8 mouse cellular contexts compared by ENCODE assay signal in the genomic region with DNA sequence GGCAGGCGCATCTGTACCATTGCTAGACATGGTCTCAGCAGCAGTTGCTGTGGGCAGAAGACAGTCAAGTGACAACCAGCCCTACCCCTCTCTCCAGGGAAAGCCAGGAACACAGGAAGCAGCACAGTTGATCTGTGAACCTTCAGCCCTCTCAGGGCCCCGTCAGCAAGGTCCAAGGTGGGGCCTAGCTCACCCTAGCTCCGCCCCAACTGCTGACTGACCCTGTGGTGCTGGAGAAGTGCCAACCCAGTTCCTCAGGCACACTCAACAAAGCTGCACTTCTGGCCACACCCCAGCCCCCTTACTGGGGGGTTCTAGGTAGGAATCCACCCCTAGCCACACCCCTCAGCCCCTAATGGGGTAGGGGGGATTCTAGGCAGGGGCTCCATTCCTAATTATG. TPM values are rescaled to one million over a fixed set of nuclear protein-coding genes. Genes with fewer than 3 reads are reported as not detected.
A peak's percentile ranks its signal among the peaks of the same experiment; 100 is the strongest.
DNase-seq lines count a peak whose midpoint lies in the region; ATAC-seq and TF ChIP-seq lines count a peak whose summit lies in the region.

No protein-coding gene starts in this region.

- peaks cover 37% of the 10 kb centered on the region for H3K4me1 ChIP-seq in heart, embryonic 15.5 days (replicated peaks)
- peaks cover 33% of the 10 kb centered on the region for H3K4me1 ChIP-seq in limb, embryonic 11.5 days (ENCODE audit: control insufficient read depth, insufficient read depth, low read length)
- H3K4me1 ChIP-seq in small intestine, adult 2 months (ENCODE audit: control insufficient read depth, insufficient read depth, insufficient read length, low read length), result peaks cover 10% of the 10 kb centered on the region; the same call in 1 of the 2 replicates

- TF ChIP-seq POLR2A in small intestine, adult 2 months (IDR thresholded peaks at IDR 0.05; ENCODE audit: low read depth, low read length), result peak; percentile 89

- H3K4me3 ChIP-seq in heart, embryonic 15.5 days, result peak overlapping the region; percentile 64
- no peak overlapping the region for H3K4me3 ChIP-seq in limb, embryonic 11.5 days (ENCODE audit: low read depth, low read length)
- H3K4me3 ChIP-seq in small intestine, adult 2 months (ENCODE audit: low read depth, low read length), result peak overlapping the region; percentile 82

- DNase-seq in urinary bladder, postnatal 14 days (ENCODE audit: low spot score), result peak; percentile 56
- no peak for DNase-seq in urinary bladder, postnatal 4 days (ENCODE audit: low spot score in 2 of 2)
- DNase-seq in limb, embryonic 11.5 days (ENCODE audit: low spot score), result no peak
- DNase-seq in right cerebral cortex, adult 18-20 months, result no peak
- DNase-seq in cerebellum, adult 18-20 months, result no peak
- no peak for DNase-seq in cerebellum, postnatal 4 days (ENCODE audit: low spot score in 2 of 2)

- no peak for TF ChIP-seq CTCF in small intestine, adult 2 months (IDR thresholded peaks at IDR 0.05; ENCODE audit: extremely low read depth, insufficient read length, insufficient replicate concordance, low read depth, low read length)

- WGBS in heart, embryonic 15.5 days, result 25% methylated on average over 3 of the region's 3 CpGs
- WGBS in limb, embryonic 11.5 days, result 65% methylated on average over 3 of the region's 3 CpGs
- 28% methylated on average over 3 of the region's 3 CpGs for WGBS in small intestine, adult 2 months

- H3K9me3 ChIP-seq in heart, embryonic 15.5 days (replicated peaks), result no peaks in the 10 kb centered on the region
- no peaks in the 10 kb centered on the region for H3K9me3 ChIP-seq in limb, embryonic 11.5 days (ENCODE audit: control insufficient read depth, low read length)

- peaks cover 37% of the 10 kb centered on the region for H3K36me3 ChIP-seq in heart, embryonic 15.5 days
- H3K36me3 ChIP-seq in limb, embryonic 11.5 days (ENCODE audit: control insufficient read depth, insufficient read depth, low read length), result peaks cover 10% of the 10 kb centered on the region
- peaks cover 40% of the 10 kb centered on the region for H3K36me3 ChIP-seq in small intestine, adult 2 months (ENCODE audit: control insufficient read depth, insufficient read depth, low read length)

- H3K4me2 ChIP-seq in heart, embryonic 15.5 days, result peak overlapping the region; percentile 75
- no peak overlapping the region; the same call in 1 of the 2 replicates for H3K4me2 ChIP-seq in limb, embryonic 11.5 days (ENCODE audit: low read depth, severe bottlenecking)

- no peak for ATAC-seq in heart, embryonic 15.5 days (replicated peaks; ENCODE audit: insufficient number of reproducible peaks, insufficient read depth, low FRiP score, low read depth)
- no peak for ATAC-seq in limb, embryonic 11.5 days (ENCODE audit: insufficient number of reproducible peaks, low FRiP score, low TSS enrichment, low read depth)

- H3K27ac ChIP-seq in heart, embryonic 15.5 days, result peak overlapping the region; percentile 94
- no peak overlapping the region for H3K27ac ChIP-seq in limb, embryonic 11.5 days (replicated peaks; ENCODE audit: low read depth, low read length)
- peak overlapping the region; percentile 97 for H3K27ac ChIP-seq in small intestine, adult 2 months (ENCODE audit: insufficient read depth, low read depth, low read length)

- no peaks in the 10 kb centered on the region for H3K27me3 ChIP-seq in heart, embryonic 15.5 days
- no peaks in the 10 kb centered on the region for H3K27me3 ChIP-seq in limb, embryonic 11.5 days (ENCODE audit: control insufficient read depth, insufficient read depth, low read length)
- no peaks in the 10 kb centered on the region for H3K27me3 ChIP-seq in small intestine, adult 2 months (ENCODE audit: control insufficient read depth, insufficient read depth, low read length)

- H3K9ac ChIP-seq in heart, embryonic 15.5 days, result peak overlapping the region; percentile 45; the same call in 1 of the 2 replicates
- H3K9ac ChIP-seq in limb, embryonic 11.5 days (ENCODE audit: low read length), result 0 out of 2 replicates have a peak overlapping the region, but pooled peaks have one; percentile 17

RNA-seq across cellular contexts. Expression of a gene that starts 4.8 kb away (rescaled TPM):
- polyA plus RNA-seq in heart, embryonic 15.5 days (2015; fragmentation: Nextera tagmentation; extraction: Ambion mirVana), result 61.1 and 78.3 TPM in 2 replicates
- polyA plus RNA-seq in limb, embryonic 11.5 days (2014; fragmentation: Nextera tagmentation; extraction: Ambion mirVana), result 58.7 and 66.0 TPM in 2 replicates
- polyA plus RNA-seq in small intestine, adult 2 months (2012; rRNA removed), result 137 and 299 TPM in 2 replicates

RNA-seq across cellular contexts. Expression of a gene that starts 11.2 kb away (rescaled TPM):
- 6.9 and 8.3 TPM in 2 replicates for polyA plus RNA-seq in heart, embryonic 15.5 days (2015; fragmentation: Nextera tagmentation; extraction: Ambion mirVana)
- polyA plus RNA-seq in limb, embryonic 11.5 days (2014; fragmentation: Nextera tagmentation; extraction: Ambion mirVana), result 3.2 and 3.8 TPM in 2 replicates
- 39.7 and 96.6 TPM in 2 replicates for polyA plus RNA-seq in small intestine, adult 2 months (2012; rRNA removed)

RNA-seq across cellular contexts. Expression of a gene that starts 12.3 kb away (rescaled TPM):
- polyA plus RNA-seq in heart, embryonic 15.5 days (2015; fragmentation: Nextera tagmentation; extraction: Ambion mirVana), result 0.13 TPM in 1 of 2 replicates, not detected in the other
- not detected in 2 replicates for polyA plus RNA-seq in limb, embryonic 11.5 days (2014; fragmentation: Nextera tagmentation; extraction: Ambion mirVana)
- not detected in 2 replicates for polyA plus RNA-seq in small intestine, adult 2 months (2012; rRNA removed)

RNA-seq across cellular contexts. Expression of a gene that starts 15.3 kb away (rescaled TPM):
- polyA plus RNA-seq in heart, embryonic 15.5 days (2015; fragmentation: Nextera tagmentation; extraction: Ambion mirVana), result 51.3 and 83.9 TPM in 2 replicates
- 153 and 167 TPM in 2 replicates for polyA plus RNA-seq in limb, embryonic 11.5 days (2014; fragmentation: Nextera tagmentation; extraction: Ambion mirVana)
- 7.6 and 16.3 TPM in 2 replicates for polyA plus RNA-seq in small intestine, adult 2 months (2012; rRNA removed)

RNA-seq across cellular contexts. Expression of a gene that starts 31.2 kb away (rescaled TPM):
- polyA plus RNA-seq in heart, embryonic 15.5 days (2015; fragmentation: Nextera tagmentation; extraction: Ambion mirVana), result 19.4 and 22.5 TPM in 2 replicates
- polyA plus RNA-seq in limb, embryonic 11.5 days (2014; fragmentation: Nextera tagmentation; extraction: Ambion mirVana), result 12.5 and 12.8 TPM in 2 replicates
- polyA plus RNA-seq in small intestine, adult 2 months (2012; rRNA removed), result 21.3 and 22.9 TPM in 2 replicates
